Mouse (Mus musculus) stomach, postnatal 0 days (tissue): Measurements from ENCODE around the gene Kdm2b. TPM values are rescaled to one million over a fixed set of nuclear protein-coding genes. Genes with fewer than 3 reads are reported as not detected.

Experiments
- ATAC-seq: fragments of 200-750 bp; cut with Nextera tagmentation; 2 replicates; pipeline ENCODE4 v1.8.0; 2017; ENCODE audit not compliant: low FRiP score, low TSS enrichment
- DNase-seq: peaks from one replicate; pipeline ENCODE4 v3.0.0-alpha.2; 2016; ENCODE audit warnings: low spot score
- H3K27ac ChIP-seq: fragments of 300-500 bp; sonication (generic); replicated peaks from 2 replicates; pipeline ENCODE4 v1.5.1; 2014; ENCODE audit warnings: mild to moderate bottlenecking, control low read depth
- H3K27me3 ChIP-seq: fragments of 300-500 bp; sonication (generic); 2 replicates; pipeline ENCODE4 v1.6.1; 2014; ENCODE audit warnings: low read length; ENCODE audit not compliant: control insufficient read depth, insufficient read depth
- H3K36me3 ChIP-seq: fragments of 300-500 bp; sonication (generic); 2 replicates; pipeline ENCODE4 v1.6.1; 2014; ENCODE audit warnings: low read length, mixed read lengths; ENCODE audit not compliant: control insufficient read depth, insufficient read depth
- H3K4me1 ChIP-seq: fragments of 300-500 bp; sonication (generic); replicated peaks from 2 replicates; pipeline ENCODE4 v1.6.1; 2014; ENCODE audit warnings: antibody characterized with exemption; ENCODE audit not compliant: control insufficient read depth, insufficient read depth
- H3K4me2 ChIP-seq: fragments of 300-500 bp; sonication (generic); replicated peaks from 2 replicates; pipeline ENCODE4 v1.6.1; 2014; ENCODE audit warnings: low read depth, mild to moderate bottlenecking, control low read depth, moderate library complexity
- H3K4me3 ChIP-seq: fragments of 300-500 bp; sonication (generic); 2 replicates; pipeline ENCODE4 v1.5.1; 2014; ENCODE audit warnings: low read depth, low read length, control low read depth
- H3K9ac ChIP-seq: fragments of 300-500 bp; sonication (generic); 2 replicates; pipeline ENCODE4 v1.6.1; 2014; ENCODE audit warnings: mild to moderate bottlenecking, low read length, control low read depth, mixed read lengths
- H3K9me3 ChIP-seq: fragments of 300-500 bp; sonication (generic); 2 replicates; pipeline ENCODE4 v1.6.1; 2016; ENCODE audit warnings: low read length; ENCODE audit not compliant: control insufficient read depth
- CTCF ChIP-seq: IDR thresholded peaks from 2 replicates; pipeline ENCODE4 v1.5.1; 2016; ENCODE audit warnings: antibody characterized with exemption, low read depth, mild to moderate bottlenecking, moderate library complexity
- EP300 ChIP-seq: optimal IDR thresholded peaks from 2 replicates; pipeline ENCODE3; 2016; ENCODE audit warnings: antibody characterized with exemption
- WGBS: fragments of 180-500 bp; shearing (Covaris S2); extraction: QIAGEN DNeasy Blood & Tissue Kit; methylation state at CpG from one replicate; pipeline ENCODE4 v1.1.7; 2014; 5-methylcytosine and 5-hydroxymethylcytosine counted together
- polyA plus RNA-seq: library from polyadenylated mRNA; unstranded; fragments of >200 nt; fragmentation: Nextera tagmentation; extraction: Ambion mirVana; gene quantifications from 2 replicates; pipeline ENCODE4 v1.2.1, GENCODE M21; 2015

Gene Kdm2b
- polyA plus RNA-seq, 1 experiment from 2014 or later = 15.5 TPM

DNA sequence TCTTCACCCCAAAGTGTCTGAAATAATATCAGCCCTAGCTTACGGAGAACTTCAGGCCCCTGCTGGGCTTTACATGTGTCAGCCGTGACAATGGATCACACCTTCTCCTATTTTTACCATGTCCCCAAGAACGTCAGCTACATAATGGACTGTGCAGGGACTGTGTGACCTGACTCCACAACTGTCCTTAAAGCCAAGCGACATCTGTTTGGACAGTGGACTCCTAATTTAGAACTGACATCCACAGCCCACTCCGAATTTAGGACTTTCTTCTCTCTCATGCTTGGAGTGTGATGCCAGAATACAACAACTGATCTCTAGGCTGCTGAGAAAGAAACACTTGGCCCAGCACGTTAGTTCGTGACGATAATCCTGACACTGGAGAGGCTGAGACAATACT is 62.5 kb downstream of the Kdm2b start:
- Histone ChIP-seq H3K36me3 (no peaks in the 10 kb centered on the region), H3K4me1 (no peaks in the 10 kb centered on the region), H3K27ac (no peak overlapping the region), H3K4me3 (no peak overlapping the region), H3K9ac (no peak overlapping the region), H3K4me2 (no peak overlapping the region), H3K9me3 (no peaks in the 10 kb centered on the region), H3K27me3 (no peaks in the 10 kb centered on the region)
- DNase-seq (no peak), ATAC-seq (no peak)
- TF ChIP-seq CTCF (no peak), EP300 (no peak)
- 87% methylated on average over 8 of the region's 8 CpGs for WGBS

DNA sequence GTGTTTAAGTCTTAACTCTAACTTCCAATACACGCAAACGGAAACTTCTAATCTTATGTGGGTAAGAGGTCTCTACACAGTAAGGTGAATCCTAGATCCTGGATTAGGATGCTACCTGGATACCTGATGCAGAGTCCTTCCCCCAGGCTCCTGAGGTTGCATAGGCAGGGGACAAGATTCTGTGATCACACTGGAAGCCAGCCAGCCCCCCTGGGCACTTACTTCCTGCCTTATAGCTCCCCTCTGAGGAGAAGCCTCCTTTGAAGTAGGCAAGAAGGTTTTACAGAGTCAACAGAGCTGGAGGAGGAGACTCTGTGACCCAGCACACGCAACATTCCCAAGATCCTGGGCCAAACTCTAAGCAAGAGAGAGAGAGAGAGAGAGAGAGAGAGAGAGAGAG is 63.3 kb downstream of the Kdm2b start:
- no peaks in the 10 kb centered on the region for H3K9me3 ChIP-seq
- 67% methylated on average over 3 of the region's 3 CpGs for WGBS
- ATAC-seq (no peak), DNase-seq (no peak)
- no peak overlapping the region for H3K27ac ChIP-seq
- TF ChIP-seq CTCF = no peak
- TF ChIP-seq EP300 = no peak
- H3K4me2 ChIP-seq = no peak overlapping the region
- H3K9ac ChIP-seq = no peak overlapping the region
- H3K27me3 ChIP-seq = no peaks in the 10 kb centered on the region
- no peak overlapping the region for H3K4me3 ChIP-seq
- H3K36me3 ChIP-seq = no peaks in the 10 kb centered on the region
- no peaks in the 10 kb centered on the region for H3K4me1 ChIP-seq

DNA sequence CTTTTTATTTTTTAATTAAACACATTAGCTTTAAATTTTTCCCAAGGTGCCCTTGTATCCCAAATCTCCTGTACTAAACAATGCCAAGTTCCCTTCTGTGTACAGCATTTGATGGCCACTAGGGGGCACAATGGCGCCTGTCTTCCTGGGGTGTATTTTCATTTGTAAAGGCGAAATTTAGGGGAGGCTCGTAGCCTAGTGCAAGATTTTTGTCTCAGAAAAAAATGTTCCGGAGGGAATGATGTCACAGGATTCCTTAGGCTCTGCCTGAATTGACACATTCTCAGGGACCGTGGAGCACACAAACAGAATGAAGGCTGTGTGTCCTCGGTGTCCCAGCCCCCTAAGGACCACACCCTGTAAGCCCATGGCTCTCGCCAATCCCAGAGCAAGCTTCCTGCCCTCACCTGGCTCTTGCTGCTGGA is 64.1 kb downstream of the Kdm2b start:
- H3K36me3 ChIP-seq = no peaks in the 10 kb centered on the region; the same call in 1 of the 2 replicates
- H3K4me1 ChIP-seq = no peaks in the 10 kb centered on the region
- no peaks in the 10 kb centered on the region for H3K9me3 ChIP-seq
- 11% methylated on average over 7 of the region's 7 CpGs for WGBS
- no peak overlapping the region; the same call in 1 of the 2 replicates for H3K4me2 ChIP-seq
- no peak overlapping the region for H3K4me3 ChIP-seq
- DNase-seq (peak; percentile 75), ATAC-seq (peak; percentile 62)
- no peak overlapping the region for H3K9ac ChIP-seq
- no peak overlapping the region for H3K27ac ChIP-seq
- no peaks in the 10 kb centered on the region for H3K27me3 ChIP-seq
- TF ChIP-seq EP300 (no peak), CTCF (peak; percentile 91)

DNA sequence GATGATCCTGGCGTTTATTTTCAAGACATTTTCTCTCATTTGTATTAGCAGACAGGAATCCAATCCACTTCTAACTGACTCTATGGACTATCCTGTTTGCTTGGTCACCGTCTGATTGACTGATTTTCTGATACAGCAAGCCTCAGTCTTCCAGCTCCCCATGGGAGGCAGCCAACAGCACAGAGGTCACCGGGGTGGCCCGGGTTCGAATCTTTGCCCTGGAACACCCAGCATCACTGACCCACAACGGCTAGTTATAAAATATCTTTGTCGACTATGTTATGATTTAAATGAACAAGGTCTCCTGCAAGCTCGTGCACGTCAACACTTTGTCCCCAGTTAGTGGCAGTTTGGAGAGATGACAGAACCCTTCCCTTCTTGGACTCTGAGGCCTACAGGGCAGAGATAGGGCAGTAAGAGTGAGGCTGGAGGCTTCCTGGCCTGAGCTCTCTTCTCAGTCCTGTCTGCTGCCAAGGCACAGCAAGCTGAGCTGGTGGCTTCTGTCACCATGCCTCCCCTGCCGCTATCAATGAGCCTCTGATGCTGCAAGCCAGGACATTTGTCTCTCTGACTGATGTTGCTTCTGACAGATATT is 65.7 kb downstream of the Kdm2b start:
- no peak overlapping the region for H3K9ac ChIP-seq
- no peaks in the 10 kb centered on the region for H3K9me3 ChIP-seq
- DNase-seq (no peak), ATAC-seq (no peak)
- 86% methylated on average over 10 of the region's 10 CpGs for WGBS
- no peaks in the 10 kb centered on the region for H3K4me1 ChIP-seq
- TF ChIP-seq CTCF = no peak
- TF ChIP-seq EP300 = no peak
- no peaks in the 10 kb centered on the region for H3K27me3 ChIP-seq
- H3K4me3 ChIP-seq = no peak overlapping the region
- H3K36me3 ChIP-seq = no peaks in the 10 kb centered on the region; the same call in 1 of the 2 replicates
- no peak overlapping the region for H3K27ac ChIP-seq
- H3K4me2 ChIP-seq = no peak overlapping the region

DNA sequence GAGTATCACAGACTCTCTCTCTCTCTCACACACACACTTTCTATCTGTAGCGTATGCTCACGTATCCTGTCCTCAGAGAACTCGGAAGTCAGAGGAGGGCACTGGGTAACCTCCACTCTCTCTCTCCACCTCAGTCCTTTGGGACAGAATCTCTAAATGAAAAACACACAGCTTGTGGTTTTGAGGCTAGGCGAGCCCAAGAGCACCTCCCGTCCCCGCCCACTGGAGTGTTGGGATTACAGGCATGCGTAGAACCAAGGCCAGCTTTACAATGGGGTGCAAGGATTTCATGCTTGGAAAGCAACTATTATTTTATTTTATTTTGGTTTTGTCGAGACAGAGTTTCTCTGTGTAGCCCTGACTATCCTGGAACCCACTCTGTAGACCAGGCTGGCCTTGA is 67.7 kb downstream of the Kdm2b start:
- DNase-seq (no peak), ATAC-seq (no peak)
- H3K36me3 ChIP-seq = no peaks in the 10 kb centered on the region; the same call in 1 of the 2 replicates
- no peak overlapping the region for H3K4me3 ChIP-seq
- H3K4me2 ChIP-seq = no peak overlapping the region
- TF ChIP-seq CTCF (no peak), EP300 (no peak)
- H3K27me3 ChIP-seq = no peaks in the 10 kb centered on the region
- no peaks in the 10 kb centered on the region for H3K4me1 ChIP-seq
- no peak overlapping the region for H3K27ac ChIP-seq
- 86% methylated on average over 8 of the region's 8 CpGs for WGBS
- H3K9me3 ChIP-seq = no peaks in the 10 kb centered on the region
- H3K9ac ChIP-seq = no peak overlapping the region

DNA sequence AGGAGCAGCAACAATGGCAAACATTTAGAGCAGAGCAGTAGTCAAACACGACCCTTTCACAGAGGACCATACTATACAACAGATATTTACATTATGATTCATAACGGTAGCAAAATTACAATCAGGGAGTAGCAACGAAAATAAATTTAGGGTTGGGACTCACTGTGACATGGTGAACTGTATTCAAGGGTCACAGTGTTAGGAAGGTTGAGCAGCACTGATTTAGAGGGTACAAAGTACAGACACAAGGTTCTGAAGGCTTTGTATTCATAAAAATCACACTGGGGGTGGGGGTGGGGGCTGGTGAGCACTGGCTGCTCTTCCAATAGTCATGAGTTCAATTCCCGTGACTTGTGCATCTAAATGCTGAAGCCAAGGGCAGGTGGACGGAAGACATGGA is 69.1 kb downstream of the Kdm2b start:
- no peak for TF ChIP-seq EP300
- TF ChIP-seq CTCF = no peak
- no peaks in the 10 kb centered on the region for H3K27me3 ChIP-seq
- H3K9ac ChIP-seq = no peak overlapping the region
- no peaks in the 10 kb centered on the region for H3K4me1 ChIP-seq
- ATAC-seq (peak; percentile 72; the same call in 1 of the 2 replicates), DNase-seq (no peak)
- H3K4me3 ChIP-seq = no peak overlapping the region
- H3K36me3 ChIP-seq = no peaks in the 10 kb centered on the region; the same call in 1 of the 2 replicates
- H3K9me3 ChIP-seq = no peaks in the 10 kb centered on the region
- H3K4me2 ChIP-seq = no peak overlapping the region
- WGBS = 63% methylated on average over 5 of the region's 5 CpGs
- H3K27ac ChIP-seq = no peak overlapping the region
